Mouse (Mus musculus) hindbrain, embryonic 16.5 days (tissue): ENCODE results near the gene Psmc6. TPM values are rescaled to one million over a fixed set of nuclear protein-coding genes. Genes with fewer than 3 reads are reported as not detected.

Source experiments
- ATAC-seq: fragments of 200-750 bp; cut with Nextera tagmentation; 2 replicates; pipeline ENCODE4 v1.8.0; 2017; ENCODE audit warnings: moderate TSS enrichment, moderate library complexity
- H3K27ac ChIP-seq: fragments of 300-500 bp; sonication (generic); 2 replicates; pipeline ENCODE4 v1.5.1; 2014; ENCODE audit warnings: low read depth, mild to moderate bottlenecking, control low read depth, low read length, moderate library complexity
- H3K27me3 ChIP-seq: fragments of 300-500 bp; sonication (generic); replicated peaks from 2 replicates; pipeline ENCODE4 v1.6.1; 2014; ENCODE audit warnings: low read length; ENCODE audit not compliant: control insufficient read depth, insufficient read depth
- H3K36me3 ChIP-seq: fragments of 300-500 bp; sonication (generic); 2 replicates; pipeline ENCODE4 v1.6.1; 2014; ENCODE audit warnings: mild to moderate bottlenecking, low read length, moderate library complexity, mixed read lengths; ENCODE audit not compliant: control insufficient read depth, insufficient read depth
- H3K4me1 ChIP-seq: fragments of 300-500 bp; sonication (generic); 2 replicates; pipeline ENCODE4 v1.6.1; 2014; ENCODE audit warnings: low read depth, low read length; ENCODE audit not compliant: control insufficient read depth, insufficient read depth
- H3K4me2 ChIP-seq: fragments of 300-500 bp; sonication (generic); 2 replicates; pipeline ENCODE4 v1.6.1; 2014; ENCODE audit warnings: mild to moderate bottlenecking, low read length, control low read depth, moderate library complexity
- H3K4me3 ChIP-seq: fragments of 300-500 bp; sonication (generic); 2 replicates; pipeline ENCODE4 v1.5.1; 2014; ENCODE audit warnings: mild to moderate bottlenecking, low read length, control low read depth, moderate library complexity
- H3K9ac ChIP-seq: fragments of 300-500 bp; sonication (generic); 2 replicates; pipeline ENCODE4 v1.6.1; 2014; ENCODE audit warnings: low read depth, mild to moderate bottlenecking, control low read depth, low read length, moderate library complexity
- H3K9me3 ChIP-seq: fragments of 300-500 bp; sonication (generic); 2 replicates; pipeline ENCODE4 v1.6.1; 2014; ENCODE audit warnings: mild to moderate bottlenecking, low read length, moderate library complexity; ENCODE audit not compliant: control insufficient read depth
- WGBS: fragments of 180-500 bp; shearing (Covaris S2); extraction: QIAGEN DNeasy Blood & Tissue Kit; methylation state at CpG from one replicate; pipeline ENCODE4 v1.1.7; 2014; 5-methylcytosine and 5-hydroxymethylcytosine counted together
- polyA plus RNA-seq: library from polyadenylated mRNA; unstranded; fragments of >200 nt; fragmentation: Nextera tagmentation; extraction: Ambion mirVana; gene quantifications from 2 replicates; pipeline ENCODE4 v1.2.1, GENCODE M21; 2015

The Psmc6 gene
- polyA plus RNA-seq, 1 experiment from 2014 or later, result 148 TPM

DNA sequence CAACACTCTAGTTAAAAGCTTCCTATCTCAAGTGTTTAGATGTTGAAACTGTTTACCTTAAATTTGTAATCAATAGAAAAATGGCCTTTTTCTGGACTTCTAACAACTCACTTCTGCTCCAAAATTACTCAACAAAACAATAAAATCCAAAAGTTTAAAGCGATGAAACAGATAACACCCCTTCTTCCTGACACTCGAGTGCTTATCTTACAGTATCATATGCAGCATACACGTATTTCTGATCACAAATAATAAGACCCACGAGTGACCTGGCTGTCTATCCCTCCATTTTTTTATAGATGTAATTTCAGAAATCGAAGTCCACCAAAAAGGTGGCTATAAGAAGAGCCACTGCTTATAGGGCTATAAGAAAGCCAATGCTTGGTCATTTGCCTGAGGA lies 12.7 kb upstream of the Psmc6 start:
- H3K27me3 ChIP-seq, result no peaks in the 10 kb centered on the region
- H3K4me2 ChIP-seq, result peak overlapping the region; percentile 81
- WGBS, result 79% methylated on average over 5 of the region's 5 CpGs
- no peak overlapping the region for H3K27ac ChIP-seq
- ATAC-seq, result no peak
- H3K9me3 ChIP-seq, result no peaks in the 10 kb centered on the region
- no peaks in the 10 kb centered on the region for H3K36me3 ChIP-seq
- H3K9ac ChIP-seq, result peak overlapping the region; percentile 91
- H3K4me3 ChIP-seq, result peak overlapping the region; percentile 83
- peaks cover 11% of the 10 kb centered on the region for H3K4me1 ChIP-seq

DNA sequence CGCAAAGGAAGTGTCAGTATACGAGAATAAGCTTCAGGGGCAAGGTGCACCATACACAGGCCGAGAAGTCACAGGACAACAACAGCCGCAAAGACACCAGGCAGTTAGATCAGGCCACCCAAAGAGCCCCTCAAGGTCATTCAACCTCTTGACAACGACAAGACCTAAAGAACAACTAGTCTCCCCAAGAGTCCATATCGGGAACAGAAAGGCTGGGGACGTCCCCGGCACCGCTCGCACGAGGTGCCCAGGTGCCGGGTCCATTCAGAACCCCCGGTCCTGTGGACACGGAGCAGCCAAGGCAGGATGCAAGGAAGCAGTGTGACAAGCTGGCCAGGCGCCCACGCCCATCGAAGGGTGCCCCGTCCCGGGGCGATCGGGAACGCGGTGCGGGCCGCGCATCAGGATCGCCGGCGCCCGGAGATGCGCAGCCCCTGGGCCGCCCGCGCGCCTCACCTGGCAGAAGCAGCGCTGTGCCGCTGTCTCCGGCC lies 11.6 kb upstream of the Psmc6 start:
- H3K4me1 ChIP-seq, result peaks cover 11% of the 10 kb centered on the region
- WGBS, result under 1% methylated on average over 36 of the region's 38 CpGs
- H3K27ac ChIP-seq, result peak overlapping the region; percentile 97
- H3K36me3 ChIP-seq, result no peaks in the 10 kb centered on the region
- no peaks in the 10 kb centered on the region for H3K9me3 ChIP-seq
- no peaks in the 10 kb centered on the region for H3K27me3 ChIP-seq
- no peak; the same call in 1 of the 2 replicates for ATAC-seq
- H3K9ac ChIP-seq, result peak overlapping the region; percentile 91
- H3K4me2 ChIP-seq, result peak overlapping the region; percentile 81
- peak overlapping the region; percentile 83 for H3K4me3 ChIP-seq

DNA sequence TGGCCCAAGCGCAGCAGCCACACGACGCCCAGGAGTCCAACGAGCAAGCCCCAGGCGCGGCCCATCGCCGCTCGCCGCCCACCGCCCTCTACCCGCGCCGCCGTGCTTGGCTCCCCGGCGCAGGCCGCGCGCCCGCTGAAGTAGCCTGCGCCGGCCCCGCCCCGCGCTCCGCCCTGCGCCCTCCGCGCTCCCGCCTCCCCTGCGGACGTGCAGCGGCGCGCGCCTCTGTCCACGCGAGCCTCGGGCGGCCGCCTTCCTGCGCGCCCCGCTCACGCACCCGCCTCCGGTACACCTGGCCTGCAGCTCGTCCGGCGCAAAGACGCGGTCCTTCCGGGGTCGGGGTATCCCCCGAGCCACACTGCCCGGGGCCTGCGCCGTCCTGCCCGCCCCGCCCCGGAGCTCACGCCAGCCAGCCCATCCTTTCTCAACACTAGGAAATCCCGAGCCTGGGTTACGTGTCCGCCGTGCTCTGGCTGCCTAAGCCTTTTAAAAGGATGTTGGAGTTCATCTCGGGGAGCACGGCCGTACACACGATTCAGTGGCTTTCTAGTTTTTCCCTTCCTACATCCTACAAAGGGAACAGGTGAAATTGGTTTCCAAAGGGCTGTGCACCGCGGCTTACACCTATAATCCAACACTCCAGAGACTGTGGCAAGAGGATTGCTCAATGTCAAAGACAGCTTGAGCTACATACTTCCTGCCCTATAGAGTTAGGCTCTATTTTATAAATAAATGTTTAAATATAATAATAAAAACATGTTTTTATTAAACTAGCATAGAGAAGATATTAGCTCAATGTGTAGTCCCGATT lies 11.0 kb upstream of the Psmc6 start, which contains the start of gene Ero1l:
Gene Ero1l (minus strand): TSS at position 346 of the 811 bp plus-strand sequence.
- whole genome bisulfite sequencing, result 1% methylated on average over 60 of the region's 74 CpGs
- H3K27ac ChIP-seq, result peak within 1 kb of the TSS; percentile 97
- H3K4me2 ChIP-seq, result peak within 1 kb of the TSS; percentile 81
- no peaks in the 10 kb centered on the region for H3K27me3 ChIP-seq
- peak within 1 kb of the TSS; percentile 91 for H3K9ac ChIP-seq
- H3K4me1 ChIP-seq, result peaks cover 11% of the 10 kb centered on the region
- no peaks in the 10 kb centered on the region for H3K9me3 ChIP-seq
- ATAC-seq, result peak; percentile 97
- H3K4me3 ChIP-seq, result peak within 1 kb of the TSS; percentile 83
- no peaks in the 10 kb centered on the region for H3K36me3 ChIP-seq

DNA sequence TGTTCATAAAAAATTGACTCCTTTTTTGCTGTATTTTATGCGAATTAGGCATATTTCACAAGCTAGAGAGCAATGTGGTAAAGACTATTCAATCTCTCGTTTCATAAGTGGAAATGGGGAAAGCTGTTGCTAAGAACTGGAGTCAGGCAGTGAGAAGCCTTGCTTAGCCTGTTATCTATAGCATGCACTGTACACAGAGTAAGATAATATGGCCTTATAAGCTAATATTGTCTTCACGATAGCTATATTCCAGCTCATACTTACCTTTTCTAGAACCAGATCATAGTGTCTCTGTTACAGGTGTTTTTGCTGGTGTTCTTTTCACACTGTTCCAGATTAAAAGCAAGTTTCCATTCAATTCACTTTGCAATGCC lies 10.4 kb upstream of the Psmc6 start:
- H3K4me2 ChIP-seq, result peak overlapping the region; percentile 81
- H3K27ac ChIP-seq, result no peak overlapping the region
- no peaks in the 10 kb centered on the region for H3K27me3 ChIP-seq
- H3K4me3 ChIP-seq, result no peak overlapping the region
- H3K9me3 ChIP-seq, result no peaks in the 10 kb centered on the region
- WGBS, result 63% methylated on average over 3 of the region's 3 CpGs
- no peaks in the 10 kb centered on the region for H3K36me3 ChIP-seq
- peaks cover 11% of the 10 kb centered on the region for H3K4me1 ChIP-seq
- no peak overlapping the region; the same call in 1 of the 2 replicates for H3K9ac ChIP-seq
- no peak for ATAC-seq

DNA sequence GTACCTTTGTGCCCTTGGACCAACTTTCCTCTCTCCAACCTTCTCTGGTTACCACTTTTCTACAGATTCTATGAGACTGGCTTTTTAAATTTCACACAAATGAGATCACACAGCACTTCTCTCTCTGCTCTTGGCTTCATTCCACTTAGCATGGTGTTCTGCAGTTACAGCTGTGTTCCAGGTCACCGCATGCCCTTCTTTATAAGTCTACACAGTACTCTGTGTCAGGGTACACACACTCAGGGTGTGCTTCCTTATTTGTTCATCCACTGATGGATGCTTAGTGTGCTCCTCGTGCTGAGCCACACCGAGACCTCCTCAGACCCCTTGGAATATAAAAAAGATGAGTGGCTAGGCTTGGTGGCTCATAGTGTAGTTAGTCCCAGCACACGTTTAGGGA lies 9.5 kb upstream of the Psmc6 start:
- 82% methylated on average over 4 of the region's 4 CpGs for WGBS
- H3K4me3 ChIP-seq, result no peak overlapping the region
- H3K9ac ChIP-seq, result no peak overlapping the region
- no peak overlapping the region for H3K4me2 ChIP-seq
- peaks cover 11% of the 10 kb centered on the region for H3K4me1 ChIP-seq
- H3K9me3 ChIP-seq, result no peaks in the 10 kb centered on the region
- H3K27me3 ChIP-seq, result no peaks in the 10 kb centered on the region
- no peak for ATAC-seq
- H3K27ac ChIP-seq, result no peak overlapping the region
- no peaks in the 10 kb centered on the region for H3K36me3 ChIP-seq

DNA sequence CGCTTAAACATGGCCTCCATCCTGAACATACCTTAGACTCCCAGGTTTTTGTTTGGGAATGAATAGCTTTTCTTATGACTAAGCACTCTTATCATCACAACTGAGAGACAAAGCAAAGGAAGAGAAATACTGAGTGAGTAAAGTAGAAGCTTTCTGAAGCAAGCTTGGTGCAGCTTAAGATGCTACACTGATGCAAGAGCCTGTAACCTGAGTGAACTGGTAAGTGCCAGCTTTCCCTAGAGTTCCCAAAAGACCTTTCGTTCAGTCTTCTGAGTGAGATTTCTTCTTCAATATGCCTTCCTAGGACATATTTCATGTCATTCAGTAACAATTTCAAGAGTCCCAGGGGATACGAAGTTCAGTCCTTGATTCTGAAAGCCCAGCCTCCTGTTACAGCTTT lies 8.5 kb upstream of the Psmc6 start:
- no peak overlapping the region for H3K4me2 ChIP-seq
- no peak overlapping the region for H3K4me3 ChIP-seq
- no peak overlapping the region for H3K9ac ChIP-seq
- WGBS, result 80% methylated on average over 3 of the region's 3 CpGs
- H3K27me3 ChIP-seq, result no peaks in the 10 kb centered on the region
- H3K9me3 ChIP-seq, result no peaks in the 10 kb centered on the region
- H3K36me3 ChIP-seq, result no peaks in the 10 kb centered on the region
- no peak overlapping the region for H3K27ac ChIP-seq
- H3K4me1 ChIP-seq, result peaks cover 11% of the 10 kb centered on the region
- ATAC-seq, result no peak

DNA sequence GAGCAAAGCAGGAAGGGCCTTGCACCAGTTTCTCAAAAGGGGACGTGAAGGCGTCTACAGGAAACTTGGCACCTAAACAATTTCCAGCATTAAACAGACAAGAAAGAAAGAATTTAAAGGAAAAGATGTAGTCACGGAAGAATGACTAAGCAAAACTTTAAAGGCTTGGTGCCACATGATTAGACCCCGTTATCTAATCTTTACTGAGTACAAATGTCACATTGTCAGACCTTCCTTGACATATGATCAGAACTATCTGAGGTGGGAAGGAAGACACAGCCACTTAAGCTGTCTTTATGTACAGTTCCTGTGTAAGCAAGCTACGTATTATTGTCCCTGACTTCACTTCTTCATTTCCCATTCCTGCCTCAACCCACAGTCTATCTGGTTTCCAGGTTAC lies 8.0 kb upstream of the Psmc6 start:
- Histone ChIP-seq H3K4me1 (peaks cover 11% of the 10 kb centered on the region), H3K4me2 (no peak overlapping the region), H3K27ac (no peak overlapping the region), H3K4me3 (no peak overlapping the region), H3K9ac (no peak overlapping the region), H3K36me3 (no peaks in the 10 kb centered on the region), H3K27me3 (no peaks in the 10 kb centered on the region), H3K9me3 (no peaks in the 10 kb centered on the region)
- no peak for ATAC-seq
- WGBS, result 86% methylated on average over 5 of the region's 5 CpGs

DNA sequence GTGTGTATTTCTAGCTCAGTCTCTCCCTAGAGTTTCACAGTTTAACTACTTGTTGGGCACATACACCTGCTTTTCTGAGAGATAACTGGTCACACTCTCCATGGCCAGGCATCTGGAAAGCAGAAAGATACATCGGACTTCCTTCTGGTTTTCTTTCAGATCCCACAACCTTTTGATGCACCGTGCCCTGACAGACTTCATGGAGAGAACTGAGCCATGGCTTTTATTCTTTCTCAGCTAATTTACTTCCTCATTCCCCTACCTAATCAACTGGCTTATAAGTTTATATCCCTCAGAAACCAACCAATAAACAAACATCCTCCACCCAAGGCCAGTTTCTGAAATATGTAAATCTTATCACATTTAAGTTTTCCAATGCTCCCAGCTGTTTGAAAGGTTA lies 7.1 kb upstream of the Psmc6 start:
- Histone ChIP-seq H3K9ac (no peak overlapping the region), H3K27ac (no peak overlapping the region), H3K27me3 (no peaks in the 10 kb centered on the region), H3K9me3 (no peaks in the 10 kb centered on the region), H3K4me2 (no peak overlapping the region), H3K36me3 (no peaks in the 10 kb centered on the region), H3K4me1 (peaks cover 5% of the 10 kb centered on the region), H3K4me3 (no peak overlapping the region)
- ATAC-seq, result no peak
- 87% methylated on average over 2 of the region's 2 CpGs for WGBS

DNA sequence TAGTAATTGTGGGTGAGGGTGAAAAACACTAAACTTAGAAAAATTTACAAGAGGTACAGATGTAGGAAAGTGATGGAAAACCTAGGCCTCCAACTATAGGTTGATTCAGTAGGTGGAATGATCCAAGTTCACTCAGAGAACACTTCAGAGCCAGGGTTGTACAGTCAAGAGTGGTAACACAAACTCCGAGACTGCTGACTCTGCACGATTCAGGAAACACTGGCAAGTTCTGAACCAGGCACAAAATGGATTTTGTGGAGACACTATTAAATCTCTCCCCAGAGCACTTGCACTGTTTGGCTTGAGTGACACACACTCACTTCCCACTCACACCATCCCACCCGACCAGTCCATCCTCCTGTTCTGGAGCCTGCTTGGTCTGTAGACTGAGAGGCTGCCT lies 6.3 kb upstream of the Psmc6 start:
- no peak for ATAC-seq
- Histone ChIP-seq H3K27ac (no peak overlapping the region), H3K27me3 (no peaks in the 10 kb centered on the region), H3K9me3 (no peaks in the 10 kb centered on the region), H3K36me3 (no peaks in the 10 kb centered on the region), H3K4me1 (peaks cover 4% of the 10 kb centered on the region), H3K4me2 (no peak overlapping the region), H3K9ac (no peak overlapping the region), H3K4me3 (no peak overlapping the region)
- WGBS, result 92% methylated on average over 3 of the region's 3 CpGs
